Mouse (Mus musculus): ENCODE data around the gene Smad5.

Smad5 gene

DNA sequence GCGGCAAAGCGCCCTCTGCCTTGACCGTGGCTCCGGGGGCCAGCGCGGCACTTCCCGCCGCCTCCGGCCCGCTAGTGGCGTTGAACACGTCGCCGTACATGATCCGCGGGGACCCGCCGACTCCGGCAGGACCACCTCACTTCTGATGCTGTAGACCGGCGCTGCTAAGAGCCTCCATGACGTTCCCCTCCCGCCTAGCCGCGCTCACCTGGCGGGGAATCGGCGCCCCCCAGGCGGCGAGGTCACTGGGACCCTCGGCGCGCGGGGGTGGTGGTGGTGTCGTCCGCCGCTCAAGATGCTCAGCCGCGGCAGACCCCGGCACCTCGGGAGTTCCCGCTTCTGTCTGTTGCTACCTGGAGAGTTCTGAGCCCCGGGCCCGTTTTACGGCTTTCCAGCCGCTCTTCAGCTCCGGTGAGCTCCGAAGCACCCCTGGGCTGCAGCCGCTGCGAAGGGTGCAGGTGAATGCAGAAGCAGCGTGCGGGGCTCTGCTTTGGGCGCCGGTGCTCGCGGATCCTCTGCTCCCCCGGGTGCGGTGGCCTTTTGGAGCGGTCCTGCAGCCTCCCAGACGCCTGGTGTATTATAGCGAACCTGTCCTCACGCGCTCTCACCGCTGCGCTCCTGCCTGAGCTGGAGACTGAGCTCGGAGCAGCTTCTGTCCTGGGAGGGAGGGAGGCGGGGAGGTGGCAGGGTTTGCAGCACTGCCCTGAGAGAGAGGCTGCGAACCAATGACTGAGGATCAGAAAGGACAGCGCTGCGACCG is 50.6 kb downstream of the Smad5 start, which contains the start of gene Gm45623:
Gene Gm45623, minus strand, starts transcription at position 636 of the 760 bp plus-strand sequence.
- no peak for DNase-seq (ENCODE audit: low spot score in 2 of 2)

DNA sequence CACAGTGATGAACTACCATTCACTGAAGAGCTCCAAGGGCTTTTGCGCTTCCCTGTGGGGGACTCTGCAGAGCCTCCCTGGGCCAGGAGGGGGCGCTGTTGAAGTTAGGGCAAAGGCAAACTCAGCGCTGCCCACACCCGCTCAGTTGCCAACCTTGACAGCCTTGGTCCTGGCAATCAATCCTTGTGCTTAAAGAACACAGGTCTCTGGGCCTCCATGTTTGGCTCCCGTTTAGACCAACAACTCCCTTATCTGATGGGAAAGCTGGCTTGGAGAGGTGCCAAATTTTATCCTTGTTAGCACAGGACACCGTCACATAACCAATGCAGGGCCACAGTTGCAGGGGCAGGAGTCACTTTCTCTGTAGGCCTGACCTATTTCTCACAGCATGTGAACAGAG is 53.1 kb downstream of the Smad5 start:
- peak in 1 of 2 experiments; percentile 10 for DNase-seq (ENCODE audit: low spot score in 2 of 2)

DNA sequence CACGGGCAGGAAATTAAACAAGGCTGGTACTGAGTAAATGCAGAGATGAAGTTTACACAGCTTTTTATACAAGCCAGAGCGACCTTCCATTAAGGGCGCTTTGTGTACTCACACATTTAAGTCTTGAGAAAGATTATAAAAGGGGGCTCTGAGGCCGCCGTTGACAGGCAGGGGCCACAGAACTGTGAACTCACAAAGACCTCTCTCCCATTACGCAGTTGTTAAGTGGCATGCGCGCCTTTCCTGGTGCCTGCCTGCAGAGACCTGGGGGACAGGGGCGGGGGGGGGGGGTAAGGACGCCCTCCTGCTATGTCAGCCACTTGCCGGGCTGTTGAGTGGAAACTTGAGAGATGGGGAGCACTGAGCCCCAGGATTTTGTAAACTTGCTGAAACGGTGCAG is 54.4 kb downstream of the Smad5 start:
- DNase-seq (ENCODE audit: low spot score in 2 of 2): no peak

DNA sequence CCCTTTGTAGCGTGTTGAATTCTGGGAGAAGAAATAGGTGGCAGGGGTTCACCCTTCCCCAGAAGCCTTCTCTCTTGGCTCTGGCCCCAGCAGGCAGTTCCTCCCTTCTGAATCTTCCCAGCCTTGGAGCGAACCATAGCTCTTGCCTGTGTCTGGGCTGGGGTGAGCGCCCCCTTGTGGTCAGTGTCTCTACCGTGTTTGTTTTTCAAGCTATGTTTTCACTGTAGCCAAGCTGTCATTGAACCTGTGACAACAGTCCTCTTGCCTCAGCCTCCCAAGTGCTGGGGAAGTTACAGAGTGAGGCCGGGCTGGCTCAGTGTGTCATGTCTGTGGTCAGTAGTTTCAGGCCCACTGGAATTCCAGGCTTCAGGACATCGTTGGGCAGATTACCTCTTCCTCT is 55.7 kb downstream of the Smad5 start:
- peak; percentile 38 to 62 for DNase-seq (ENCODE audit: low spot score in 2 of 2)

DNA sequence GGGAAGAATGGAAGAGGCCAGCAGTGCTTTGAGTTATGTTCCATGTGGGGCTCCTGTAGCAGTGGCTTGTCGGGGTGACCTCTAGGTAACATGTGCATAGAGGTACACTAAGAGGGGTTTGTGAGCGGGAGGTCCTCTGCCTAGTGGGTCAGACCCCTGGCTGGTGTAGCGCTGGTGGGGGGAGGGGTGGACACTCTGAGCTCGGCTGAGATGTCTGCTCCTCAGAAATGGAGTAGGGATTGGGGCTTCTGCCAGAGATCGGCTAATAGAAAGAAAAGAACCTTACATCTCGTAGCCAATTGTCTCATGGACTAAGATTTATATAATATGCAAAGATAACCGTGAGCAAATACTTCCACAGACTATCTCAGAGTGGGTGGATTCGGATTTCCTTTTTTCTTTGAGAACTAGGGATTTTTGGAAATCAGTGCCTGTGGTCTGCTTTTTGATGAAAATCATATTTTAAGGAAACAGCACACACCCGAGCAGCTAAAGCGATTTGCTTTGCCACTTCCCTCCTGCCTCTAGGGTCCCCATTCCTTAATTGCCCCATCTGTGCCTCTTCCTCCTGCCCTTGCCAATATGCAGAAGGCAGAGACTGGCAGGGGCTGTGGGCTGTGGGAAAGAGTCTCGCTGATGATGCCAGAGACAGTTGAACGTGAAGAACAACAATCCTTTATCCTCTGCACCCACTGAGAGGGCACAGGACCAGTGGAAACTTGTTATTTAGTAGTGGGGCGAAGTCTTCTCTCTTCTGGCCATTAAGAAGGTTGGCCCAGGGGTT is 59.8 kb downstream of the Smad5 start:
- DNase-seq (ENCODE audit: low spot score in 2 of 2): no peak

DNA sequence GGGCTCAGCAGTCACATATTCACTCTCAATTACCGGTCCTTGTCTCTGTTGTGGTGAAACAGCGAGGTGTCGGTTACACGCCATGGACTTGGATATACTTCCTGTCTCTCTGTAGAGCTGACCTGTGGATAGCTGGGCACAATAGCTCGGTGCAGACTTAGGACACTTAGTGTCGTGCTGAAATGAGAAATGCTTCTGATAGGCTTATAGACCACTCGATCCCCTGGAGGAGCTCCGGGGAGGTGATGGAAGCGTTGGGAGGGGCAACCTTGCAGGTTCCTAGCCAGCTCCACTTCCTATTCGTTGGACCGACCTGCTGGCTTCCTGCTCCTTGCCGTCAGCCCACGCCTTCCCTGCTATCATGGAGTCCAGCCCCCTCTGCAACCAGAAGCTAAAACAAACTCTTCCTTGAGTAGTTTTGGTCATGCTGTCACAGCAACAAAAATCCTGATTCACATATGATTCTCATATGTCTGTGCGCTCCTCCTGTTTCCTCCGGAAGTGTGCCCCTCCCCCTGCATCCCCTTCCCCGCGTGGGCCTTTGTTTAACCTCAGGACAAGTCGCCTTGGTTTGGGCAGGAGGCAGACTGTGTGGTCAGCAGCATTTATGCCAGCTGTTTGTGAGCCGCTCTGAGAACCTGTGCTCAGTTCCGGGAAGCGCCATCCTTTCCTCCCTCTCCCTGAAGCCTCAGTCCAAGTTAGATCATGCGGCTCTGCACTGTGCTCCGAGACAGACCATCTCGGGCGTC is 62.6 kb downstream of the Smad5 start:
- DNase-seq (ENCODE audit: low spot score in 2 of 2): no peak

DNA sequence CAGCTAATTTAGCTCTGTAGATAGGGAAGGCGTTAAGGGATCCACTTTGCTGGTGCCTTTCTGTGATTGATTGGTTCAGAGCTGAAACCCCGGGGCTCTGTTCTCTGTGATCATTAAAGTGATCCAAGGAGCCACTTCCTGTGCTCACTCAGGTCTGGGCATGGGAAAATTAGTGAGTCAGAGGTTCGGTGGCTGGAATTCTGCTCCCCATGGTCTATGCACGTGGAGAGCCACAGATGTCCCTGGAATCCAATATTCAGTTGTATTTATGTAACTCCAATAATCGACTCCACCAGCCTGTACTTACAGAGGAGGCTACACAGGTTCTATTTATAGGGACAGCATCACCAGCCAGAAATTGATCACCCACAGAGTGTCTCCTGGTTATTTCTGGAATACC is 63.4 kb downstream of the Smad5 start:
- DNase-seq (ENCODE audit: low spot score in 2 of 2): no peak

DNA sequence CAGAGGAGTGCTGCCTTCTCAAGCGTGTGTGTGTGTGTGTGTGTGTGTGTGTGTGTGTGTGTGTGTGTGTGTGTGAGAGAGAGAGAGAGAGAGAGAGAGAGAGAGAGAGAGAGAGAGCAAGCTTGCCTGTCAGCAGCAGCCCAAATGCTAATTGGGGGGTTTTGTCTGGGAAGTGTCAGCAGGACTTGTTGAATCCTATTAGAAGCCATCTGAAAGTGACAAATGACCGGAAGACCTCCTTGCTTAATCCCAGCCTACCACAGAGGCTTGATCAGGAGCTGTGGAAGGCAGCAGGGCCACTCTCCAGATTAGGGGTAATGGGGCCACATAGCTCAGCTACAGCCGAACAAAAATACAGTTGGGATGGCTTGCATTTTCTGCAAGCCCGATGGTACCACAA is 66.6 kb downstream of the Smad5 start:
- no peak for DNase-seq (ENCODE audit: low spot score in 2 of 2)

DNA sequence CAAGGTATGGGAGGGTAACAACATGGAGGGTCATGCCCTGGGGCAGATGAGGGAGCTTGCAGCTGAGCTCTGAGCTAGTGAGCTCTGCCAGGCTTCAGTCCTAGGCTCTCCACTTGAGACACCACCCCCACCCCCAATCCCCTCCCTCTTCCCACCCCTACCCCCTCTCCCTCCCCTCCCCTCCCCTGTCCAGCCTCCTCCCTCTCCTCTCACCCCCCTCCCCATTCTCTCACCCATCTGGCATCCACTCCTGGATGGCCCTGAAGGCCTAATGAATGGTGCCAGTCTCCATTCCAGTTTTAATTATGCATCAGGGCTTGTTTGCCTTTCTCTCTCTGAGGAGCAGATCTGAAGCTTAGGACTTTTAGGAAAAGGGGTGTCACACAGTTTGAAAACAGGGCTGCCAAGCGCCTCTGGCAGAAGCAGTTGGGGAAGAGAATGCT is 67.3 kb downstream of the Smad5 start:
- DNase-seq (ENCODE audit: low spot score in 2 of 2): no peak

DNA sequence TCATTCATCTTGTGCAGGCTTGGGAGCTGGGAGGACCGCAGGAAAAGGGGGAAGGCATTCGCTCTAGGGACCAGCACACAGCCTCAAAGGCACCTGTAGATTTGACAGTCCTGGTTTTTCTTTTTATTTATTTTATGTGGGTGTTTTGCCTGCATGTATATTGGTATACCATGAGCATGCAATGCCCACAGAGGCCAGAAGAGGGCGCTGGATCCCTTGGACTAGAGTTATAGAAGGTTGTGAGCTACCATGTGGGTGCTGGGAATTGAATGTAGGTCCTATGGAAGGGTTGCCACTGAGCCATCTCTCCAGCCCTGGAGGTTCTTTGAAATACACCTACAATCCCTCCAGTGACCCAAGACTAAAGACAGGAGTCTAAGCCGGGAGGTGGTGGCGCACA is 68.0 kb downstream of the Smad5 start:
- DNase-seq (ENCODE audit: low spot score in 2 of 2): no peak

DNA sequence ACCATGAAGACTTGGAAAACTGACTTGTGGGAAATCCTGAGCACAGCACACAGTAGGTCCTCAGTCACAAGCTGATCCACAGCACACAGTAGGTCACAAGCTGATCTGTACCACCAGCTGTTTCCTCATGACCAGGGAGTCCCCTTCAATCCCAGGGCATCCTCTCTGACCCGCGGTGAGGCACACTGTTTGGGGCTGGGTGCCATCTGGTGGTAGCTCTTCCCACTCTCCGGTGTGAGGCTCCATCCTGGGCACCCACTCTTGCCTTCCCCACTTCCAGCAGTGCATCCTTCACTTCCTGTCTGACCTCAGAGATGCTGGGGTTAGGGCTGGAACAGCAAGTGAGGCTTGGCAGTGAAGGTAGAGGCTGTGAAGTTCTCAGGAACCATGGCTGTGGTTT is 69.8 kb downstream of the Smad5 start:
- DNase-seq (ENCODE audit: low spot score in 2 of 2): no peak

DNA sequence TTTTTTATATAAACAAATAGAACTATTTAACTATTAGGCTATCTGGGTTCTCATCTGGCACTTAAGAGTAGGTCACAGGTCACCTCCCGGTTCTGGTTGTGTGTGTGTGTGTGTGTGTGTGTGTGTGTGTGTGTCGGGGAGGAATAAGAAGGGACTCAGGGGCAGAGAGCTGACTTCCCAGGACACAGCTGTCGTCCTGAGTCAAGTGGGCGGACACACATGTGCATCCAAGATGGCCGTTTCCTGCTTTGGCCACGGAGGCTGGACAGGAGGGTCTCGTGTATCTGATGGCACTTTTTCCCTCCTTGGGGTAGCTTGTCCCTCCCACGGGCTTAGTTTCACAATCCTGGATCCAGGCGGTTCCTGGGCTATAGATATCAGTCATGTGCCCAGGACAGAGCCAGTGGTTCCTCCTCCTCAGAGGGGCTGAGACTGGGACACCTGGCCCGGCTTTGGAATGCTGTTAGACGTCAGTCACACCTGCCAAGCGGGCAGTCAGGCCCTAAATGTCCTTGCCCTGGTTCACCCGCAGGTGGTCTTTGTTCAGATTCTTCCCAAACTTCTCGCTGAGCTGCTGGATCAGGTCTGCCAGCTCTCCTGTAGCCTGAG is 70.6 kb downstream of the Smad5 start:
- no peak for DNase-seq (ENCODE audit: low spot score in 2 of 2)

DNA sequence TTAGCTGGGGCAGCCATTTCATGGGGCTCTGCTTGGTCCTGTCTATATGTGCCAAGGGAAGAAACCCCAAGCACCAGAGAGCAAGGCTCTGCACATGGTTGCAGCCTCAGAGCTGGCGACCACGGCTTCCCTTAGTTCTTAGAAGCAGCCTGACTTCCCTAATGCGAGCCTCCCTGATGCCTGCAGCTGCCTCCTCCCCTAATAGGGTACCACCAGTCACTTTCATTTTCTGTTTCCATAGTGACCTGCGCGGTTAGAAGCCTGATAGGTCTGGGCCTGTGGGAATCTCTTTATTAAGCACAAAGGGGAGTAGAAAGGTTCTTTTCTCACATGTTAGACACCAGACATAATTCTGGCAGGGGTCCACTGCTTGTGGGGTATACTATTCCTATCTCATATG is 71.5 kb downstream of the Smad5 start:
- no peak for DNase-seq (ENCODE audit: low spot score in 2 of 2)

DNA sequence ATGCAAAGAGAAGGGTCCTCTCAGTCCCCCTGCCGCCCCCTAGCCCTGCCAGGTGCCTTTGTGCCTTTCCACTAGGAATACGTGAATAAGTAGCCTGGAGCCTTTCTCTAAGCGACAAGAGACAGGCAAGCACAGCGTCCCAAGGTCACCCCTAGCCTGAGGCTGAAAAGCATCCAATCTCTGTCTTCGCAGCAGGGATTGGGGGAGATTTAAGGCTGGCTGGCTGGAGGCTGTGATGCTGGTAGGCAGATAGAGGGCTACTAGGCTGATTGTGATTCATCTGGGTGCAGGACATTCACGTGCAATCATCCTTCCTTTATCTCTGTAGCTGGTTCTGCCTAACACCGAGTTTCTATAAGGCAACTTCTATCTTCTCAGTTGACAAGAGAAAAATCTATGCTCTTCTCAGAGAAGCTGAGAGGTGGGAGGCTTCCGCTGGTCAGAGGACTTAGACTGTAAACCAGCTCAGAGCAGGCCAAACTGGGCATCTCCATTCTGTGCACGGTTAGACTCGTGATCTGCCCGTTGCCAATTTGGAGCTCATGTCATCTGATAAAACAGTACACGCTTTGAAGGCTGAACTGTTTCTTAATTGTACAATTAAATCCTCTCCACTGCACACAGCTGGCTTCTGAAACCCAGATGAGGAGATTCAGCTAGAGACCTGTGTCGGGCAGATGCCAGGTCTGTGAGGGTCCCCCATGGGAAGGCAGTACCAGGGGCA is 78.1 kb downstream of the Smad5 start:
- no peak for DNase-seq (ENCODE audit: low spot score in 2 of 2)

DNA sequence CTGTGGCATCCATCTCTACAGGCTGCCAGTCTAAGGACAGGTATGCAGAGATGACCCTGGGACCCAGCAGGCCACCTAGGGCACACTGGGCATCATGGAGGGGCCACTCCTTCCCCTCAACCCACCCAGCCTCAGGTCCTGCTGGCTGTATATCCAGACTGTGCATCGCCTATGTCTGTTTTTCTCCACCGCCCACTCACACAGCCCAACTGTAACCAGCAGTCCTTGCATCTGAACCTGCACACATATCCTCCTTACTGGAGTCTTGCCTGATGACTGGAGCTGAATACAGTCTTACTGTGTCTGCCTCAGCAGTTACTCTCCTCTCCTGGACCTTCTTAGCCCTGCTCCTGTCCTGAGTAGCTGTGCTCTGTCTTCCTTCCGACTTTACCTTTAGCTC is 78.9 kb downstream of the Smad5 start:
- no peak for DNase-seq (ENCODE audit: low spot score in 2 of 2)

DNA sequence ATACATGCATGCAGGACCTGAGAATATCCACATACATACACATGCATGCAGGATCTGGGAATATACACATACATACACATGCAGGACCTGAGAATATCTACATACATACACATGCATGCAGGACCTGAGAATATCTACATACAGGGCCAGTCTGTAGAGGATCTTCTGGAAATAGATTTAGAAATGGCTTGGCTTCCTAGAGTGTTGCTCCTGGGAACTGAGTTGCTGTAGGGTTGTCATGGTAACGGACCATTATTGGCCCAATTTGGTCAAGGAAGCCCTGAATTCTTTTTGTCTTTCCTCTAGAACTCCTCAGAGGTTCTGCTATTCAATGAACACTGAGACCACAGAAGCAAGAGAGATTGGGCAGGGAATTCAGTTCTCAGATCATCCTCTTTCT is 79.8 kb downstream of the Smad5 start:
- DNase-seq (ENCODE audit: low spot score in 2 of 2): no peak

DNA sequence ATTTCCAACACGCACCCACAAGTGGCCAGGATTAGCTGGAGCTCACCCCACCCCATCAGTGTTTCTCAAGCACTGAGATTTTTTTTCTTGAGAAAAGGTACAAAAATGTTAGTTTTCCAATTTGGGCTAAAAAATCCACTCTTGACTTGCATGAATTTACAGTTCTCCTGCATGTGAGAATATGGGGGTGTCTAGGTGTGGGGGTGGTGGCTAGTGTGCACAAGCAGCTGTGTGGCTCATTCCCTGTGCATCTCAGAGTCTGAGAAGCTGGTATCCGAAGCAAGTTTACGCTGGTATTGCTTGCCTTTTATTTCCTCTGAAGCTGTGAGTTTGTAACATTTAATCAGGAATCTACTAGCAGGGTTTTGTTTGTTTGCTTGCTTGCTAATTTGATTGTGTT is 87.9 kb downstream of the Smad5 start:
- no peak for DNase-seq (ENCODE audit: low spot score in 2 of 2)

Measured in natural killer cell, adult 2 months (primary cell).